Mouse (Mus musculus) embryonic facial prominence, embryonic 14.5 days (tissue): ENCODE results near the gene Kcnb1. TPM values are rescaled to one million over a fixed set of nuclear protein-coding genes. Genes with fewer than 3 reads are reported as not detected.
A peak's percentile ranks its signal among the peaks of the same experiment; 100 is the strongest.

Experiments
- ATAC-seq: fragments of 200-750 bp; cut with Nextera tagmentation; 2 replicates; pipeline ENCODE4 v1.8.0; 2017; ENCODE audit warnings: low read depth, moderate number of reproducible peaks, moderate TSS enrichment
- DNase-seq: peaks from one replicate; pipeline ENCODE4 v3.0.0-alpha.2; 2015; ENCODE audit warnings: low spot score
- H3K27ac ChIP-seq: fragments of 300-500 bp; sonication (generic); replicated peaks from 2 replicates; pipeline ENCODE4 v1.5.1; 2014; ENCODE audit warnings: low read depth, mild to moderate bottlenecking, low read length, moderate library complexity
- H3K27me3 ChIP-seq: fragments of 300-500 bp; sonication (generic); replicated peaks from 2 replicates; pipeline ENCODE4 v1.6.1; 2014; ENCODE audit warnings: low read length; ENCODE audit not compliant: control insufficient read depth, insufficient read depth
- H3K36me3 ChIP-seq: fragments of 300-500 bp; sonication (generic); 2 replicates; pipeline ENCODE4 v1.6.1; 2014; ENCODE audit warnings: low read length, mixed read lengths; ENCODE audit not compliant: control insufficient read depth, insufficient read depth
- H3K4me1 ChIP-seq: fragments of 300-500 bp; sonication (generic); 2 replicates; pipeline ENCODE4 v1.6.1; 2014; ENCODE audit warnings: antibody characterized with exemption, low read length; ENCODE audit not compliant: control insufficient read depth, insufficient read depth
- H3K4me2 ChIP-seq: fragments of 300-500 bp; sonication (generic); 2 replicates; pipeline ENCODE4 v1.6.1; 2014; ENCODE audit warnings: low read depth, mild to moderate bottlenecking, low read length, moderate library complexity, mixed read lengths
- H3K4me3 ChIP-seq: fragments of 300-500 bp; sonication (generic); 2 replicates; pipeline ENCODE4 v1.5.1; 2014; ENCODE audit warnings: low read depth, mild to moderate bottlenecking, low read length
- H3K9ac ChIP-seq: fragments of 300-500 bp; sonication (generic); 2 replicates; pipeline ENCODE4 v1.6.1; 2014; ENCODE audit warnings: low read depth, mild to moderate bottlenecking, low read length, moderate library complexity, mixed read lengths
- H3K9me3 ChIP-seq: fragments of 300-500 bp; sonication (generic); 2 replicates; pipeline ENCODE4 v1.6.1; 2016; ENCODE audit warnings: low read length; ENCODE audit not compliant: control insufficient read depth
- WGBS: fragments of 180-500 bp; shearing (Covaris S2); extraction: QIAGEN DNeasy Blood & Tissue Kit; methylation state at CpG from one replicate; pipeline ENCODE4 v1.1.7; 2014; 5-methylcytosine and 5-hydroxymethylcytosine counted together
- polyA plus RNA-seq: library from polyadenylated mRNA; unstranded; fragments of >200 nt; fragmentation: Nextera tagmentation; extraction: Ambion mirVana; gene quantifications from 2 replicates; pipeline ENCODE4 v1.2.1, GENCODE M21; 2014

The Kcnb1 gene
- polyA plus RNA-seq, 1 experiment from 2014 or later: 1.7 TPM

DNA sequence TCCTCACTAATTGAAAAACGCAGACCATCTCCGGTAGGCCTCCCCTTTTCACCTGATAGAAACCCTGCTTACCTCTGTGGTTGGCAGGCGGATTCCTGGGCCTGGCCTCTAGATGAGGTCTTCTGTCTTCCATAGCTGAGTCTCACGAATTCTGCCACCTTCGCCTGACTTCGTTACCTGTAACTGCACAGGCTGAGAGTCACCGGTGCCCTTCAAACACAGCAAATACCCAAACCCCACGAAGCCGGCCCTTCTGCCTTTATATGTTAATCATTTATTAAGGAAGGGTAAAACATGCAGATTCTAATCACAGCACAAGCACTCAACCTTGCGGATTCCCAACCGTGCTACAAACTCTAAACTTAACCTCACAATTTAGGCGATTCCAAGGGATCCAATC is 130.0 kb downstream of the Kcnb1 start:
- DNase-seq: no peak
- Histone ChIP-seq H3K27me3 (no peaks in the 10 kb centered on the region), H3K4me2 (no peak overlapping the region), H3K4me3 (no peak overlapping the region), H3K27ac (no peak overlapping the region), H3K36me3 (peaks cover 59% of the 10 kb centered on the region), H3K9ac (peak overlapping the region; percentile 89; the same call in 1 of the 2 replicates), H3K9me3 (no peaks in the 10 kb centered on the region), H3K4me1 (peaks cover 16% of the 10 kb centered on the region)
- 74% methylated on average over 12 of the region's 12 CpGs for WGBS
- ATAC-seq: no peak

DNA sequence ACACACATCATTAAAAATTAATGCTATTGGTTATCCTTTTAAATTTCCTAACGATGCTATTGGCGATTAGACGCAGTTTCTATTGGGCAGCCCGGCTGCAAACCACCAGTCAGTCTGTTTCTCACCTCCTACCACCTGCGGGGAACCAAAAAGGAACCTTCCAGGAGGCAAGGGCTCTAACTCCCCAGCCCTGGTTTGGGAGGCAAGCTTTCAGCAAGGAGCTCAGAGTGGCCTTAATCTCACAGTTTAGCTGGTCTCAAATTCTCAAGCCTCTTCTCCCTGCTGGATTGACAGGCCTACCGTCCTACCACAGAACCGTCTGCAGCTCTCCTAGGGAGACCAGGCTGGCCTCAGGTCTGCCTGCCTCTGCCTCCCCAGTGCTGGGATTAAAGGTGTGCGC is 130.4 kb downstream of the Kcnb1 start:
- ATAC-seq (no peak), DNase-seq (no peak)
- WGBS: 54% methylated on average over 8 of the region's 8 CpGs
- no peak overlapping the region for H3K4me2 ChIP-seq
- H3K4me3 ChIP-seq: no peak overlapping the region
- H3K9me3 ChIP-seq: no peaks in the 10 kb centered on the region
- no peaks in the 10 kb centered on the region for H3K27me3 ChIP-seq
- H3K36me3 ChIP-seq: peaks cover 59% of the 10 kb centered on the region
- H3K4me1 ChIP-seq: peaks cover 16% of the 10 kb centered on the region
- peak overlapping the region; percentile 89; the same call in 1 of the 2 replicates for H3K9ac ChIP-seq
- no peak overlapping the region for H3K27ac ChIP-seq

GRCm38 (mm10) chr2:167058814-167059387 is 131.1 kb downstream of the Kcnb1 start:
- Histone ChIP-seq H3K36me3 (peaks cover 56% of the 10 kb centered on the region), H3K4me3 (no peak overlapping the region), H3K4me1 (peaks cover 16% of the 10 kb centered on the region), H3K27ac (no peak overlapping the region), H3K9ac (no peak overlapping the region), H3K9me3 (no peaks in the 10 kb centered on the region), H3K27me3 (no peaks in the 10 kb centered on the region), H3K4me2 (no peak overlapping the region)
- WGBS: 64% methylated on average over 3 of the region's 3 CpGs
- DNase-seq: no peak
- no peak for ATAC-seq

- Histone ChIP-seq H3K27ac (no peak overlapping the region), H3K9ac (peak overlapping the region; percentile 0; the same call in 1 of the 2 replicates), H3K4me3 (no peak overlapping the region), H3K4me1 (peaks cover 16% of the 10 kb centered on the region), H3K27me3 (no peaks in the 10 kb centered on the region), H3K4me2 (no peak overlapping the region), H3K9me3 (no peaks in the 10 kb centered on the region), H3K36me3 (peaks cover 55% of the 10 kb centered on the region)
- WGBS: 45% methylated on average over 3 of the region's 3 CpGs
- DNase-seq: no peak
- no peak for ATAC-seq
These were observed 131.8 kb downstream of the Kcnb1 start for GRCm38 (mm10) chr2:167058201-167058600.

GRCm38 (mm10) chr2:167056942-167057323 is 133.0 kb downstream of the Kcnb1 start:
- DNase-seq (no peak), ATAC-seq (no peak)
- H3K9ac ChIP-seq: no peak overlapping the region
- no peak overlapping the region for H3K27ac ChIP-seq
- peaks cover 62% of the 10 kb centered on the region for H3K36me3 ChIP-seq
- H3K9me3 ChIP-seq: no peaks in the 10 kb centered on the region
- WGBS: 90% methylated on average over 5 of the region's 5 CpGs
- H3K4me1 ChIP-seq: peaks cover 16% of the 10 kb centered on the region
- H3K4me3 ChIP-seq: no peak overlapping the region
- no peak overlapping the region for H3K4me2 ChIP-seq
- no peaks in the 10 kb centered on the region for H3K27me3 ChIP-seq

GRCm38 (mm10) chr2:167056210-167056941 is 133.6 kb downstream of the Kcnb1 start:
- Histone ChIP-seq H3K9ac (no peak overlapping the region), H3K4me1 (peaks cover 11% of the 10 kb centered on the region), H3K27ac (no peak overlapping the region), H3K9me3 (no peaks in the 10 kb centered on the region), H3K4me2 (no peak overlapping the region), H3K4me3 (no peak overlapping the region), H3K36me3 (peaks cover 68% of the 10 kb centered on the region), H3K27me3 (no peaks in the 10 kb centered on the region)
- DNase-seq (no peak), ATAC-seq (no peak)
- WGBS: 97% methylated on average over 15 of the region's 15 CpGs

GRCm38 (mm10) chr2:167055386-167055785 is 134.6 kb downstream of the Kcnb1 start:
- Histone ChIP-seq H3K9me3 (no peaks in the 10 kb centered on the region), H3K4me2 (no peak overlapping the region), H3K4me1 (peaks cover 1% of the 10 kb centered on the region; the same call in 1 of the 2 replicates), H3K9ac (no peak overlapping the region), H3K4me3 (no peak overlapping the region), H3K27me3 (no peaks in the 10 kb centered on the region), H3K36me3 (peaks cover 70% of the 10 kb centered on the region), H3K27ac (no peak overlapping the region)
- ATAC-seq (no peak), DNase-seq (no peak)
- WGBS: 79% methylated on average over 15 of the region's 15 CpGs

DNA sequence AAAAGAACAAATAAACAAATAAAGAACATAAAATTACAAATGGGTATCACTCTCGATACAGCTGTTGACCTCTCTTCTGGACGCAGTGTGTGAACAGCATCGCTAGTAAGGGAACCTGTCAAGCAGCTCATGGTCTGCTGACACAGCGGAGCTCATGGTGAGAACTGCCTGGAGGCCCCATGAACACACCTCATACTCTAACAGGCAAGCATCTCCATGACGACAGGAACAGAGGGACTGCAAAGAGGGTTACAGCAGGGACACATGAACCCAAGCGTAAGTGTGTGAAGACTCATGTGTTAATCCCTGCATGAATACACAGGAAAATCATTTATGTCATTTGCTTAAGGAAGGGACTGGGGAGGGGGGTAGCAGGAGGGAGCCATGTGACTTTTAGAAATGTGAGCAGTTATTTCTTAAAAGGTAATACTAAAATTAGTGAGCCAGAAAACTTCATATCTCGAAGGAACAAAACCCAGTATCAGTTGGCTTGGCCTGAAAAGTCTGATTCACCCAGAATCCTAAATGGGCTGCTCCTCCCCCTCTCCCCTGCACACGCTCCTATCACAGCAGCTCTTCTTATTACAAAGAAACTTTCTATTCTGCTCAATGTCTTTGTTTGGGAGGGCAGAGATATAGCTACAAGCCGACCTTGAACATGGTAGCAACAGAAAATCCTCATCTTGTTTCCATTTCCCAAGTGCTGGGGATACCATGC is 136.7 kb downstream of the Kcnb1 start:
- H3K4me3 ChIP-seq: no peak overlapping the region
- DNase-seq (peak; percentile 57), ATAC-seq (peak; percentile 80; the same call in 1 of the 2 replicates)
- H3K9me3 ChIP-seq: no peaks in the 10 kb centered on the region
- no peaks in the 10 kb centered on the region for H3K4me1 ChIP-seq
- peaks cover 73% of the 10 kb centered on the region for H3K36me3 ChIP-seq
- no peak overlapping the region for H3K4me2 ChIP-seq
- WGBS: 70% methylated on average over 9 of the region's 9 CpGs
- H3K9ac ChIP-seq: no peak overlapping the region
- no peaks in the 10 kb centered on the region for H3K27me3 ChIP-seq
- H3K27ac ChIP-seq: no peak overlapping the region
